Mouse (Mus musculus) retina, embryonic 14.5 days (tissue): ENCODE measurements around the gene Tirap.
"Not testable (repeated sequence)": the region's sequence is repeated elsewhere in the genome, so short reads cannot be mapped to it uniquely, and the experiment has no call there.

ENCODE experiments used
- DNase-seq: peaks from one replicate; pipeline ENCODE4 v3.0.0-alpha.2; 2015; ENCODE audit warnings: low spot score

The Tirap gene

DNA sequence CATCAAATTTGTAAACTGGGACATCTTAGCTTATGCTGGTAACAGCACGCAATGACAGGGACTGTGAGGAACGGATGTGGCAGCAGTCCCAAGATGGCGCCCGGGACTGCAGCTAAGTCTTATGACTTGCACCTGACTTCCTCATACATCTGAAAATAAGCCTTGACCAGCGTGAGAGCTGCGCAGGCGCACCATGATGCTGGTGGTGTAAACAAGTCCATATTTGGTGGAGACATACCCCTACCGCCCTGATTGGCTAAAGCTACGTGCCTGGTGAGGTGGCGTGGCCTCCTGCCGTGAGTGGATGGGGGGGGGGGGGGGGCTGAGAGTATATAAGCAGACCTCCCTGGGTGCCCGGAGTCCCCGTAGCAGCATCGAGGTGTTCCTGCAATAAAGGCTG, 52.8 kb downstream of the Tirap start:
- DNase-seq = not testable (repeated sequence)

DNA sequence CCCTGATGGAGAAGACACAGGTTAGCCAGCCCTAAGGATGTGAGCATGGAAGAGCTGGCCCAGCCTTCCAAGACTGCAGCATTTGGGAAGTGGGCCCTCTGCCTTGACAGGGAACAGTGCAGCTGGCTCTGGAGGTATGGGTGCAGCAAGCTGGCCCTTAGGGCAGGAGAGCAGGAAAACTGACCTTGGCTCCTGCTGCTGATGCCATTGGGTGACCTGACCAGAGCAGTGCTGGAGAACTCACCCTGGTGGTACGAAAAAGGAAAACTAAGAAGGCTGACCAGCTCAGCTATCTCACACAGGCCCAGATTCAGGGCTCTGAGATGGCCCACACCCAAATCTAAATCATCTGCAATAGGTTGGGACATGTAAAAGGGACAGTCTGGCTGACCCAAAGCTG, 54.3 kb downstream of the Tirap start:
- DNase-seq = no peak

DNA sequence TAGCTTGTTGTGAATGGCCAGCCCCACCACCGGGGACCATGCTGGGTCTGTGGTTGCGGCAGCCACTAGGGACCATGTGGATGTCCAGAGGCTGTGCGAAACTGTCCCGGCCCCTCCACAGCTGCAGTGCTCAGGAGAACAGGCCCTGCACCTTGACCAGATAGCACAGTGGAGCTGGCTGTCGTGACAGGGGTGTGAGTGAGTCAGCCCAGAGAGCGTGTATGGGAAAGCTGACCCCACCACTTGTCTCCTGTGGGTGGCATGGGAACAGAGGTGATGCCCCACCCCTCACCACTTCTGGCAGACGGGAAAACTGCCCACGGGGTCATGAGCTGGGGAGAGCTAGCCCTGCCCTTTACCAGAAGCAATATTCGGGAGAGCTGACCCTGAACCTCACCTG, 55.0 kb downstream of the Tirap start:
- DNase-seq = no peak

DNA sequence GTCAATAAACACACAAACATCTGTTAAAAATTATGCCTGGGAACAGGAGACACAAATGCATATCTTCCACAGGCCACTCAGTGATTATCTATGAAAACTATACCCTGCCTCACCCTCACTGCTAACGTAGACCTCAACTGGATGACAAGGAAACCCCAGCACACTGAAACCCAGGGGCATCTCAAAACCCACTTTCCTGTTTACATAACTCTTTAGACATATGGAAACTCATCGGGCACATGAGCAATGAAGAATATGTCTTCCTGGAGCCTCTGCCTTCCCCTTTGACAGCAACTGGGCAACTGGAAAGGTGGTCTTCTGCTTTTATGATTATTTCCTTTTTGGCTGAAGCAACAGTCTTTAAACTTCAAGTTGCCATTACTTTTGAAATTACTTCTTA, 57.9 kb downstream of the Tirap start:
- no peak for DNase-seq

DNA sequence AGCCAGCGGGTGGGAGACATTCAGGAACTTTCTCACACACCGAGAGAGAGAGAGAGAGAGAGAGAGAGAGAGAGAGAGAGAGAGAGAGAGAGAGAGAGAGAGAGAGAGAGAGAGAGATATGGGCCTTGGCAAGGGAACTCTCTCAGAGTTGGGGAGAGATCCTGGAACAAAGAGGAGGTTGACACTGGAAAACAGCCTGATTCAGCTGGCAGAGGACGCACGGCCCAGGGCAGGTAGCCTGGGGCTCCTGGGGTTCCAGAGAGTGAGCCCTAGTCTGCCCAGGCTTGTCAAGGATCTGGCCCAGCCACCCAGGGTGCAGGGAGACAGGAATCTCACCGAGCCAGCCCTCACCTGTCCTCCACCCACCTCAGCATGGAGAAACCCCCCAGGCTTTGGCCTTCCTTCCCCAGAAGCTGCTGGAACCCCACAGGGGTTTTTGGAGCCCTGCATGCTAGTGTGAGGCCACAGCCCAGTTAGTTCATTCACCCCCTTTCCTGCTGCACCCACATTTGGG, 60.8 kb downstream of the Tirap start:
- DNase-seq = no peak

DNA sequence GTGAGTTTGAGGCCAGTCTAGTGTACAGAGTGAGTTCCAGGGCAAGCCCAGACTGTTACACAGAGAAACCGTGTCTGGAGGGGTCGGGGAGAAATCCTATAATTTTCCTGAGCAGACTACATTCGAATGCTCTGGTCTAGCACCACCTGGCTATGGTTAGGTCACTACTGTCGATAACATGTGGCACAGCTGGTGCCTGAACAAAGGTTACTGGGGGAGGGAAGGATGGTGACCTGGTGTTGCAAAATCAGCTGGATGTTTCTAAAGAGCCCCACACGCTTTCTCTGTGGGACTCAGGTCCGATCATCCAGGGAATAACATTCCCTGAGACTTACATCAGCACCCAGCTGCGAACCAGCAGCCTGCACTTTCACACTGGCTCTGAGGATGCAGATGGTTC, 62.1 kb downstream of the Tirap start:
- no peak for DNase-seq

DNA sequence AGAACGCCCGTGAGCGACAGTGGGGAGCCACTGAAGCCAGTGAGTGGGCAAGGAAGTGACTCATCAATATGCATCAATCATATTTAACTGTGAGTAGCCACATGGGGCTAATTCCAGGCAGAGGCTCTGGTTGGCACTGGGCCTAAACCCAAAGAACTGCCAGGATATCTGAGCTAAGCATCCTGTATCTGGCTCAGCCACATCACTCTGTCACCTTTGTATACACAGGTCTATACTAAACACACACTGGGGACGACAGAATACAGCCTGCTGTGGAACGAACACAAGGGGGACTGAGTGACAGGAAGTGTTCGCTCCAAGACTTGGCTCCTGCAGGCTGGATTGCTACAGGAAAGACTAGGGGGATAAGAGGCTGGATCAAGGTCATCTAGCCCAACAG, 64.5 kb downstream of the Tirap start:
- no peak for DNase-seq
